Mouse (Mus musculus): Measurements from ENCODE around the gene Gfap. TPM values are rescaled to one million over a fixed set of nuclear protein-coding genes. Genes with fewer than 3 reads are reported as not detected.

Gfap gene
- 0.11 TPM in 1 of 2 replicates, not detected in the other for polyA plus RNA-seq (2014; fragmentation: Nextera tagmentation; extraction: Ambion mirVana)

GRCm38 (mm10) chr11:102900763-102901162 lies at the start of gene Gfap:
Gfap (minus strand) TSS chr11:102900912.
- DNase-seq (ENCODE audit: low spot score, missing footprints) (peak; percentile 99), ATAC-seq (ENCODE audit: low FRiP score) (no peak)
- Histone ChIP-seq H3K36me3 (ENCODE audit: control insufficient read depth, insufficient read depth, low read length) (peaks cover under 1% of the 10 kb centered on the region; the same call in 1 of the 2 replicates), H3K4me1 (ENCODE audit: control insufficient read depth, insufficient read depth, low read length) (no peaks in the 10 kb centered on the region; the same call in 1 of the 2 replicates), H3K9ac (ENCODE audit: low read length) (no peak within 1 kb of the TSS), H3K27me3 (ENCODE audit: control insufficient read depth, insufficient read depth, low read length) (no peaks in the 10 kb centered on the region), H3K4me3 (ENCODE audit: low read depth, low read length) (no peak within 1 kb of the TSS), H3K9me3 (ENCODE audit: control insufficient read depth, low read length) (no peaks in the 10 kb centered on the region), H3K4me2 (no peak within 1 kb of the TSS), H3K27ac (ENCODE audit: low read depth, low read length) (no peak within 1 kb of the TSS)
- WGBS = 17% methylated on average over 7 of the region's 7 CpGs

GRCm38 (mm10) chr11:102948043-102948961 lies 47.6 kb upstream of the Gfap start:
- DNase-seq (ENCODE audit: low spot score, missing footprints) = peak; percentile 93
- WGBS = under 1% methylated on average over 51 of the region's 51 CpGs
- Histone ChIP-seq H3K9ac (ENCODE audit: low read length) (peak overlapping the region; percentile 66), H3K4me1 (ENCODE audit: control insufficient read depth, insufficient read depth, low read length) (peaks cover 34% of the 10 kb centered on the region), H3K27ac (ENCODE audit: low read depth, low read length) (no peak overlapping the region; the same call in 1 of the 2 replicates), H3K4me2 (peak overlapping the region; percentile 77), H3K9me3 (ENCODE audit: control insufficient read depth, low read length) (no peaks in the 10 kb centered on the region), H3K27me3 (ENCODE audit: control insufficient read depth, insufficient read depth, low read length) (peaks cover 61% of the 10 kb centered on the region), H3K4me3 (ENCODE audit: low read depth, low read length) (peak overlapping the region; percentile 44), H3K36me3 (ENCODE audit: control insufficient read depth, insufficient read depth, low read length) (no peaks in the 10 kb centered on the region)
- ATAC-seq (ENCODE audit: low FRiP score) = no peak

GRCm38 (mm10) chr11:102946992-102947343 lies 46.3 kb upstream of the Gfap start:
- H3K4me1 ChIP-seq (ENCODE audit: control insufficient read depth, insufficient read depth, low read length) = peaks cover 22% of the 10 kb centered on the region
- H3K4me3 ChIP-seq (ENCODE audit: low read depth, low read length) = peak overlapping the region; percentile 37; the same call in 1 of the 2 replicates
- peak overlapping the region; percentile 52 for H3K4me2 ChIP-seq
- H3K27ac ChIP-seq (ENCODE audit: low read depth, low read length) = no peak overlapping the region
- H3K27me3 ChIP-seq (ENCODE audit: control insufficient read depth, insufficient read depth, low read length) = peaks cover 61% of the 10 kb centered on the region
- no peaks in the 10 kb centered on the region for H3K36me3 ChIP-seq (ENCODE audit: control insufficient read depth, insufficient read depth, low read length)
- DNase-seq (ENCODE audit: low spot score, missing footprints) (no peak), ATAC-seq (ENCODE audit: low FRiP score) (peak; percentile 45; the same call in 1 of the 2 replicates)
- H3K9ac ChIP-seq (ENCODE audit: low read length) = no peak overlapping the region
- WGBS = 3% methylated on average over 8 of the region's 8 CpGs
- H3K9me3 ChIP-seq (ENCODE audit: control insufficient read depth, low read length) = no peaks in the 10 kb centered on the region

- H3K36me3 ChIP-seq (ENCODE audit: control insufficient read depth, insufficient read depth, low read length) = no peaks in the 10 kb centered on the region
- H3K4me1 ChIP-seq (ENCODE audit: control insufficient read depth, insufficient read depth, low read length) = peaks cover 22% of the 10 kb centered on the region
- under 1% methylated on average over 64 of the region's 87 CpGs for WGBS
- H3K4me3 ChIP-seq (ENCODE audit: low read depth, low read length) = peak within 1 kb of the TSS; percentile 37
- no peaks in the 10 kb centered on the region for H3K9me3 ChIP-seq (ENCODE audit: control insufficient read depth, low read length)
- H3K4me2 ChIP-seq = peak within 1 kb of the TSS; percentile 52
- peak; percentile 98 for DNase-seq (ENCODE audit: low spot score, missing footprints)
- peak; percentile 90 for ATAC-seq (ENCODE audit: low FRiP score)
- peaks cover 61% of the 10 kb centered on the region for H3K27me3 ChIP-seq (ENCODE audit: control insufficient read depth, insufficient read depth, low read length)
- H3K9ac ChIP-seq (ENCODE audit: low read length) = peak within 1 kb of the TSS; percentile 52
- H3K27ac ChIP-seq (ENCODE audit: low read depth, low read length) = no peak within 1 kb of the TSS
Measured at GRCm38 (mm10) chr11:102946265-102946991, 45.7 kb upstream of the Gfap start, which contains the start of gene C1ql1. C1ql1 (minus strand) TSS chr11:102946688.

- peak overlapping the region; percentile 52 for H3K4me2 ChIP-seq
- peak overlapping the region; percentile 37 for H3K4me3 ChIP-seq (ENCODE audit: low read depth, low read length)
- H3K9me3 ChIP-seq (ENCODE audit: control insufficient read depth, low read length) = no peaks in the 10 kb centered on the region
- DNase-seq (ENCODE audit: low spot score, missing footprints) (peak; percentile 94), ATAC-seq (ENCODE audit: low FRiP score) (peak; percentile 27; the same call in 1 of the 2 replicates)
- H3K27me3 ChIP-seq (ENCODE audit: control insufficient read depth, insufficient read depth, low read length) = peaks cover 59% of the 10 kb centered on the region
- H3K27ac ChIP-seq (ENCODE audit: low read depth, low read length) = no peak overlapping the region
- peaks cover 22% of the 10 kb centered on the region for H3K4me1 ChIP-seq (ENCODE audit: control insufficient read depth, insufficient read depth, low read length)
- H3K9ac ChIP-seq (ENCODE audit: low read length) = peak overlapping the region; percentile 52
- WGBS = 1% methylated on average over 54 of the region's 54 CpGs
- H3K36me3 ChIP-seq (ENCODE audit: control insufficient read depth, insufficient read depth, low read length) = no peaks in the 10 kb centered on the region
Measured at GRCm38 (mm10) chr11:102945306-102946264, 44.9 kb upstream of the Gfap start.

- H3K27ac ChIP-seq (ENCODE audit: low read depth, low read length) = no peak overlapping the region
- H3K27me3 ChIP-seq (ENCODE audit: control insufficient read depth, insufficient read depth, low read length) = peaks cover 29% of the 10 kb centered on the region
- ATAC-seq (ENCODE audit: low FRiP score) = no peak
- peaks cover 16% of the 10 kb centered on the region for H3K4me1 ChIP-seq (ENCODE audit: control insufficient read depth, insufficient read depth, low read length)
- H3K36me3 ChIP-seq (ENCODE audit: control insufficient read depth, insufficient read depth, low read length) = no peaks in the 10 kb centered on the region
- no peak overlapping the region for H3K4me3 ChIP-seq (ENCODE audit: low read depth, low read length)
- DNase-seq (ENCODE audit: low spot score, missing footprints) = no peak
- WGBS = 73% methylated on average over 6 of the region's 6 CpGs
- H3K9me3 ChIP-seq (ENCODE audit: control insufficient read depth, low read length) = no peaks in the 10 kb centered on the region
- H3K9ac ChIP-seq (ENCODE audit: low read length) = no peak overlapping the region
- no peak overlapping the region for H3K4me2 ChIP-seq
Measured at GRCm38 (mm10) chr11:102941236-102941635, 40.5 kb upstream of the Gfap start.

GRCm38 (mm10) chr11:102939024-102939675 lies 38.4 kb upstream of the Gfap start:
- H3K27ac ChIP-seq (ENCODE audit: low read depth, low read length) = no peak overlapping the region
- H3K4me2 ChIP-seq = no peak overlapping the region
- peaks cover 9% of the 10 kb centered on the region for H3K27me3 ChIP-seq (ENCODE audit: control insufficient read depth, insufficient read depth, low read length)

More at GRCm38 (mm10) chr11:102939024-102939675, 38.4 kb upstream of the Gfap start:
- Histone ChIP-seq H3K4me1 (ENCODE audit: control insufficient read depth, insufficient read depth, low read length) (peaks cover 7% of the 10 kb centered on the region; the same call in 1 of the 2 replicates), H3K4me3 (ENCODE audit: low read depth, low read length) (no peak overlapping the region), H3K9me3 (ENCODE audit: control insufficient read depth, low read length) (no peaks in the 10 kb centered on the region), H3K36me3 (ENCODE audit: control insufficient read depth, insufficient read depth, low read length) (no peaks in the 10 kb centered on the region), H3K9ac (ENCODE audit: low read length) (no peak overlapping the region)
- DNase-seq (ENCODE audit: low spot score, missing footprints) (no peak), ATAC-seq (ENCODE audit: low FRiP score) (no peak)
- WGBS = 51% methylated on average over 13 of the region's 13 CpGs

Data from midbrain, embryonic 11.5 days (tissue).